Mouse (Mus musculus) bone marrow, adult 2 months (tissue): ENCODE measurements around the gene Olfr312.

Experiments
- CTCF ChIP-seq: fragments of 200-500 bp; IDR thresholded peaks from 2 replicates; pipeline ENCODE4 v1.5.1; 2011; ENCODE audit warnings: low read length, control low read depth; ENCODE audit not compliant: control insufficient read depth, insufficient read depth
- POLR2A ChIP-seq: fragments of 200-500 bp; IDR thresholded peaks from 2 replicates; pipeline ENCODE4 v1.6.1; 2011; ENCODE audit warnings: low read depth, mild to moderate bottlenecking, control low read depth, low read length, borderline replicate concordance; ENCODE audit not compliant: control insufficient read depth

DNA sequence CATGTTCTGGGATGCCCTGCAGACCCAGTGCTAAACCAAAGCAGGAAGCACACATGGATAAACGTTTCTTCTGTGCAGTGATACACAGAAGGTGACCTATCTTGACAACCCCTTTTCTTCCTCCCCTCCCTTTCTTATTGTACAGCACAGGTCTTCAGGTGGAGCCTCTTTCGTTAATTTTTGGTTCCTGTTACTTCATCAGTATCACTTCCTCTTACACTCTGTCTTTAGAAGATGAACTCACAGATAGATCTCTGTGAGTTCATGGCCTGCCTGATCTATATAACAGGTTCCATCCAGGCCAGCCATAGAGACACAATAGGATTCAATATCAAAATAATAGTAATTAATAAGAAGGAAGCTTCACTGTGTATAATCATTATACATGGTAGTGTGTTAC lies 39.0 kb upstream of the Olfr312 start:
- TF ChIP-seq CTCF (no peak), POLR2A (no peak)
